Mouse (Mus musculus) urinary bladder, postnatal 36 days (tissue): ENCODE measurements around the gene Gm12216.
"Not testable (repeated sequence)": the region's sequence is repeated elsewhere in the genome, so short reads cannot be mapped to it uniquely, and the experiment has no call there.

ENCODE experiments used
- DNase-seq, 2 experiments: peaks; one replicate each; pipeline ENCODE4 v3.0.0; 2022; ENCODE audit warnings: low spot score in 2 of 2, mixed read lengths in 1 of 2

Gm12216 gene

DNA sequence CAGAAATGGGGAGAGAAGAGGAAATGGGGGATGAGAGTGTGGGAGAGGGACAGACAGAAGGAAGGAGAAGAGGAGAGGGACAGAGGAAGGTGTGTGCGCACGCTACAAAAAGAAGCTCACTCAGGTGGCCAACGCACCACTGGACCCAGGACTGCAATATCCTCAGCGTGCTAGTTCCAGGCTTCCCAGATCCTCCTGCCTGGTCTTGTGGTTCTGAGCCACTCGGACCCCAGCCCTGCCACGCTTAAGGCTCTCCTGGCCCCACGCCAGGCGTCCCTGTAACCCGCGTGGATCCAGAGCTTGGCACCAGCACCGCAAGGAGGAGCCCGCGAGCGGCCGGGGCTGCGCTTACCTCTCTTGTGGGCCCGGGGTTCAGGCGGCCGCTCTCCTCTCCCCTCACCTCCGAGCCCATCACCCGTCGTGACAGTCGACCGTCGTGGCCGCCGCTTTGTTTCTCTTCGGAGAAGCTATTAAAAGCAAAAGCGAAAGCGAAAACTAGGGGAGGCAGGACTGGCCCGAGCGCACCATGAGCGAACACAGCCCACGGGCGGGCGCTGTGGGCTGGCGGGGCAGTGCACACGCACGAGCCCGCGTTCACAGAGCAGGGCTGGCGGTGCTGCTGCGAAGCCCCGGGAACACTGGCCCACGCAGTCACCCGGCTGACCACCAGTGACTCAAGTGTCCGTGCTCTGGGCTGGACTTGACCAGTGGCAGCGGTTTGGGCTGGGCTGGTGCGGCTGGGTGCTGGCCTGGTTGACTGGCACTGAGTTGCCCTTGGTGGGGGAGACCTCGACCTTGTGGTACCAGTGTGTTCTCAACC lies at the start of gene Gm12216:
TSS of gene Gm12216 (minus strand) at position 496 of the 820 bp plus-strand sequence.
- DNase-seq: peak; percentile 29 to 39

DNA sequence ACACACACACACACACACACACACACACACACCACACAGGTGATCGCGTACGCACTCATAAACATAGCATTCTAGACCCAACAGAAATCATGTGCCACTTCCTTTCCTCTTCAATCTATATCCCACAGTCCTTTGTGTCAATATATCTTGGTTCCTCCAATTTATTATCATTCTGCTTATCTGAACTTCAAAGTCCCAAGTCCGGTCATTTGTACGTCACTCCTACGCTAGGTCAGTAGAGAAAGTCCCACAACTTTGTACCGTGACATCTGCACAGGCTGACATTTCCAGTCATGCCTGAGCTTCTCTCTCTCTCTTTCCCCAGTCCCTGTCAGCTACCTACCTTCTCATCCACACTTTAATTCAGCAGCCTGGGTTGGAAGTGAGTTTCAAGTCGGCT lies 49.6 kb upstream of the Gm12216 start:
- DNase-seq: no peak

- DNase-seq: no peak
Observed at GRCm38 (mm10) chr11:53904534-53904925, 45.5 kb upstream of the Gm12216 start.

DNA sequence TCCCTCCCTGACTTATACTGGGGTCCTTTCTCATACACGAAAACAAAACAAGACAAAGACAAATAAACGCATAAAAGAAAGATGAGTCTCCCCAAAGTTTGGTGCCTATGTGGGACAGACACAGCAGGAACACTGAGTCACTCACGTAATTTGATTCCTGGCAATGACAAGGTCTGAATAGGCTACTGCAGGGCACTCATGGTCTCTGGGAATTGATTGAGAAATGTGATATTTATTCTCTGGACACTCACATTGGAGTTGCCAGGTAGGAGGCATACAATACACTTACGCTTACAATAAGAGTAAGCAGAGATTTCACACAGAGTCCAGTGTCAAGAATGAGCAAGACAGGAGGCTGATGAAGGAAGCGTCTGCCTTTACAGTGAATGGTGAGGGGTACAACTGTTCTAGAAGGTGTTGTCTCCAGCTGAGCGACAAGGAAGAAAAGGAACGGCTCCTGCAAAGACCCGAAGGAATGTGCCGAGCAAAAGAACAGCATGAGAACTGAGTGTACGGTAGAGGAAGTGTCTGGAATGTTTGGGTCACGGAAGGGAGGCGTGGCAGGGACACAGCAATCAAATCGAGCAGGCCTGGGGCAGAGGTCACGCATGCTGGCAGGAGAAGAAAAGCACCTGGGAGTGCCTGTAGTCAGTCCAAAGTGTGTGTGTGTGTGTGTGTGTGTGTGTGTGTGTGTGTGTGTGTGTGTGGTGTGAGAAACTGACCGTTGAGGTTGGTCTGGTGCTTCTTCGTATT lies 44.9 kb upstream of the Gm12216 start:
- peak; percentile 53 to 79 for DNase-seq

GRCm38 (mm10) chr11:53902741-53903140 lies 43.7 kb upstream of the Gm12216 start:
- no peak for DNase-seq

DNA sequence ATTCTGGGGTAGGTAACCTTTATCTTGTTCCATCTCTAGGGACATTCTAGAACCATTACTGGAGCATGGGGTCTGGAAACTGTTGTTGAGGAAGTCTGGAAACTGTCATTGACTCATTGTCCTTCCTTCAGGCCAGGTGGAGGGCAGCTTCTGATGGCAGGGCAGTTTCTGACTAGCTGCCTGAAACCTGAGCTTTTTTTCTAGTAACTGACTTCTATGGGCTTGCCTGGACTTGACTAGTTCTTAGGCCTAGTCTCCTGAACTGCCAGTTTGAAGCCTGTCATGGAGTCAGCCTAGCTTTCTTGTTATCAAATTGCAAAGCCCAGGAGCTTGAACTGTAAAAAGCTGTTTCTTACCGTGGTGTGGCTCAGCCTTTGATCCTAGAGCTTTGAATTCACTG lies 41.9 kb upstream of the Gm12216 start:
- DNase-seq: no peak

DNA sequence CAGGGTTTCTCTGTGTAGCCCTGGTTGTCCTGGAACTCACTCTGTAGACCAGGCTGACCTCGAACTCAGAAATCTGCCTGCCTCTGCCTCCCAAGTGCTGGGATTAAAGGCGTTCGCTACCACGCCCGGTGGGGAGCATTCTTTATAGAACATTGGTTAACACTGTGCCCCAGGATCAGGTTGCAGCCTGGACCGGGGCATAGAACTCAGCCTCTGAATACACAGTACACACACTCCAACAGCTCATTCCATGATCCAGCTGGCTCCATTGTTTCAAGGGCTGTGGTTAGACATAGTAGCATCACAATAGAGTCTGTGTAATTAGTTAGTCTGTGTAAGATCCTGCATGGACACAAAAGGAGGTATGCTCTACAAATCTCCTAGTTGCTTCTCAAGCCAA lies 40.9 kb upstream of the Gm12216 start:
- no peak for DNase-seq

- no peak for DNase-seq
Observed at GRCm38 (mm10) chr11:53899004-53899403, 39.9 kb upstream of the Gm12216 start.

GRCm38 (mm10) chr11:53896935-53897334 lies 37.9 kb upstream of the Gm12216 start:
- no peak for DNase-seq

DNA sequence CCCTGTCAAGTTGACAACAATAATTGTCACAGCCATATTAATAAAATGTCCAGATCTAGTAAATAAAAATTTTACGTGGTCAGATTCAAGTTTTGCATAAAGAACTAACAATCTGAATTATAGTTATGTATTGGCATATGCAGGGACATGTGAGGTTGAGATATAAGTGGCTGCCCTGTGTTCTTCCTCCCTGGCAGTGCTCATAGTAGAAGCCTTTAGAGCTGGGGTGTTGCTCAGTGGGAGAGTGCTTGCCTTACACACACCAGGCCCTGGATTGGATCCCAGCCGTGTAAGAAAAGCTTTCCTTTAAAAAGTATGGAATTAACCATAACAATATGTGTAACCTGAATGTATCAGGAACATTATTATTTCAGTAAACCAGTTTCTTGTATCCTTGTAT lies 34.4 kb upstream of the Gm12216 start:
- no peak for DNase-seq

- DNase-seq: peak in 1 of 2 experiments; percentile 31
Observed at GRCm38 (mm10) chr11:53892716-53893416, 33.8 kb upstream of the Gm12216 start.

DNA sequence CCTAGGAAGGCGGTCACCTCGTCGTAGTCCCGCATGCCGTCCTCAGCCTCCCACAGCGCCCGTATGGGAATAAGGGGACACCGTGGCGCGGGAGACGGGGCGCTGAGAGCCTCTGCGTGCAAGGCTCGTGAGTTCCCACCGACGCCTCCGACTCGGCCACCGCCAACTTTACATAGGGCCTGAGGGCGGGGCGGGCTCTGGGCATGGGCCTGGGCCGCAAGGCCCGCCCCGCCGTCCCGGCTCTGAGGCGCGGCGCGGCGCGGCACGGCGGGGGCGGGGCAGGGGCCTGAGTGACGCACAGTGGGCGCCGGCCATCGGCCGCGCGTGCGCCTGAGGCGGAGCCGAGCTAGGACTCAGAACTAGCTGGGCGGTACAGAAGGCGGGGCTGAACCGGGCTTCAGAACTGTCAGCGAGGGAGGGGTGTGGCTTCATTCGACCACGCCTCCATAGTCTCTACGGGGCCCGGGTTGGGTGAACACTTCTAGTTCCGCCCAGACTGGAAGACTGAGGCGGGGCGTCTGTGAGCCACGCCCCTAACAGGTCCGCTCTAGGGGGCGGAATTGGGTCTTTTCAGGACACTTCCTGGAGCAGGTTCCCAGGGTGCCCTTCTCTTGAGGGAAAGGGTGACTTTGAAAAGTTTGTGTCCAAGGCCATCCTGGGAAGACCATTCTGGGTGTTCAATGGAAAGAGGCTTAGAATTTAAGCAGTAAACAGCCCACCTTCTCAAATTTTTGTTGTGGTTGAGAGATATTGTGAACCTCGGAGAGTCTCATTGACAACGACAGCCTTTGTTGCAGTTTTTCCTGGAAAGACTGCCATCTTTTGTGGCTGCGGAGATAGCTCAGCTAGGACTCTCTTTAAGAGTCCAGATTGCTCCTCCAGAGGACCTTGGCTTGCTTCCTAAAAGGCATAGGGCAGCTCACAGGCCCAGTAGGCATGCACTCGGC lies 32.7 kb upstream of the Gm12216 start, which contains the start of gene Slc22a5:
TSS of gene Slc22a5 (minus strand) at position 156 of the 947 bp plus-strand sequence.
- DNase-seq: peak; percentile 98 to 99

GRCm38 (mm10) chr11:53890906-53891504 lies 31.9 kb upstream of the Gm12216 start:
- DNase-seq: no peak

DNA sequence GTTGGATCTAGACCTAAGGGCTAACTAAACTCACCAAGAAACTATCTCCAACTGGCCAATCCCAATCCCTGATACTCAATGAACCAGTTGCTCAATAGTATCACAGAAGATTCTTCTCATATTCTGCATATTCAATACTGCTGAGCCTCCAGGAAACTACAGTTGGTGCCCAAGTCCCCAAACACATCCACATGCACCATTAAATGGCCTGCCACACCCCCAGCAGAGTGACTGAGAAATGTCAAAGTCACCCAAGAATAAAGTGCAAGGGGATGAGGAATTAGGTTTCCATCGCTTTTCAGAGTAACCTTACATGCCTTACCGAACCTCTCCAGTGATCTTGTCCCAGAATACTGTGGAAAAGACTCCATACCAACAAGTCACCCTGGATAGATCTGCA lies 31.2 kb upstream of the Gm12216 start:
- no peak for DNase-seq

DNA sequence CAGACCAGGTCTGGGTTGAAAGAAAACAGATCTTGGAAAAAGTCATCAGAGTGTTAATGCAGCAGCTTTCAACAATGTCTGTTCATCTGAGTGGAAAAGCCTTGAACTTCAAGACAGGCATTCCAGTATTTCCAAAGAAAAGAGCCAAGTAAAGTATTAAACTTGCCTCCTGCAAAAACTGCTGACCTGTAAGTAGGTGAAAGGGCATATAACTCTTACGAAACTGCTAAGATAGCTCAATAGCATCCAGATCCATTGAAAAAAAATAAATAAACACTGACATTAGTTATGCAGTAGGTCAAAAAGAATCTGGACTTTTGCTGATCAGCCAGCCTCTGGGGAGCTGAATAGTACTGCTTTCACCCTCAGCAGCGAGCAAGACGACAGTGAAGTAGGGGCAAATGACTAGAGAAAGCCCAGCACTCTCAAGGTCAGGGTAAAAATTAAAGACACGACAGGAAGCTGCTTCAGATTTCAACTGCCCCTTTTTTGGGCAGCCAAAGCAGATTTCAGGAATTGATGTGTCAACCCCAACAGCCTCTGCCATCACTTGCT lies 30.1 kb upstream of the Gm12216 start:
- DNase-seq: no peak

DNA sequence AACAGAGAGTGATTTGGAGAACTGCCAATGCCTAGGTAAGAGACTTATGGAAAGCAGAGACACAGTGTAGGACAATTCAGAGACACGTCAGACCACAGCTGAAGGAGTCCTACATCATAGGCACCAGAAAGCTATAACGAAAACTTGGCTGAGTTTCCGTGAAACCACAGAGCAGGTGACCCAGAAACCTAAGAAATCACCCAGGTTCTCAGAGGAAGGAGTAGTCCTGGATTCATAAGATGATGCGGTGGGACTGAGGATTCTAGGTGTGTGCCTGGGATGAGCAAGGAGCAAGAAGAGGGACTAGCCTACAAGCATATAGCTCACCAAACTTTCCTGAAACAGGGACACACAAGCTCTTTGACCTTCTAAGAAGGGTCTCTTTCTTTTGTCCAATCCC lies 29.2 kb upstream of the Gm12216 start:
- DNase-seq: no peak

DNA sequence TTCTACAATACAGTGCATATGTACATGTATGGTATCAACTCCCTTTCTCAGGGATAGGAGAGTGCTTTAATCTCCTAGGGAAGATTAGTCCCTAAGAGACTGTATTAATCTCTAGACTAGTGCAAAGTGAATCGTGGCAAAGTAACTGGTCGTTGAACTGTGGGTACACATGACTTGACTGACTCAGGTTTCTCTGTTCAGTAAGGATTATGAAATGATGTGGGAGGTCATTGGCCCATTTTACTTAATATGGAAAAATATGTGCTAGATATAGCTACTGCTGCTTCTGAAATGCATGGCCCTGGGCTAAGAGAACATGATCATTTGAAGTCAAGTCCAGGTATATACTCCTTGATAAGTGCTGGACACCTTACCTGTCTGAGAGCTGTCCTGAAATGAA lies 24.2 kb upstream of the Gm12216 start:
- no peak for DNase-seq

DNA sequence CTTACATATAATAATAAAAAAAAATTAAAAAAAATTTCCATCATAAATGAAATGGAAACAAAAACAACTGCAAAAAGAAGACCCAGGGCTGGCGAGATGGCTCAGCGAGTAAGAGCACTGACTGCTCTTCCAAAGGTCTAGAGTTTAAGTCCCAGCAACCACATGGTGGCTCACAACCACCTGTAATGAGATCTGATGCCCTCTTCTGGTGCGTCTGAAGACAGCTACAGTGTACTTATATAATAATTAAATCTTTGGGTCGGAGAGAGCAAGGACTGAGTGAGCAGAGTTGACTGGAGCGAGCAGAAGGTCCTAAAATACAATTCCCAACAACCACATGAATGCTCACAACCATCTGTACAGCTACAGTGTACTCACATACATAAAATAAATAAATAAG lies 19.0 kb upstream of the Gm12216 start:
- DNase-seq: not testable (repeated sequence)

DNA sequence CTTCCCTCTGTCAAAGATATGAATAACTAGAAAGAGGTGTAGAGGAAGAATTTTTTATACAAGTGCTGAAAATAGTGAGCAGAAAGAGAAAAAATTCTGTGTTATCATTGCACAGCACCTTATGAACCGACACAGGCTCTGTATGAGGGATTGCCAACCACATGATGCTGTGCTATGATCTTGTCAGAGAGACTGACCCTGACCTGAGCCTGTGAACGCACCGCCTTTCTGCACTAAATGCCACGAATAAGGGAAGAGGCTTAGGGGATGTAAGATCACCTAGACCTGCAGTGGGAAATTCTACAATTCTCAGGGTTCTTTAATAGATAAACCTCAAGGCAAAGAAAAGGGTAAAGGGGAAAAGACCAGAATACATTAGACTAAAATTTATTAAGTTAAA lies 17.4 kb upstream of the Gm12216 start:
- no peak for DNase-seq

- DNase-seq: no peak
Observed at GRCm38 (mm10) chr11:53874706-53875105, 15.7 kb upstream of the Gm12216 start.
